15 mouse cellular contexts compared by ENCODE assay signal in genomic region chr9:46841571-46841970, GRCm38 (mm10).
"Had no signal": no experiment of that assay in that cellular context is flagged by ENCODE, and none has a peak within 500 bp of the region (broad histone marks: within the 10 kb centered on the region; RNA-seq: fewer than 3 reads in every experiment).

No protein-coding gene starts in this region.

- H3K27ac ChIP-seq: neural tube, embryonic 13.5 days; stomach, embryonic 15.5 days; stomach, postnatal 0 days had no signal

- DNase-seq: retina, postnatal 1 day; right cerebral cortex, adult 18-20 months; right cerebral cortex, postnatal 14 days; right cerebral cortex, postnatal 25 days; right cerebral cortex, postnatal 4 days; spleen, adult 18-20 months; thymus, adult 18-20 months; thymus, adult 2 months; thymus, postnatal 14 days; thymus, postnatal 25 days; thymus, postnatal 36 days; thymus, postnatal 4 days had no signal

- H3K4me3 ChIP-seq: neural tube, embryonic 13.5 days; stomach, embryonic 15.5 days had no signal

- H3K36me3 ChIP-seq: neural tube, embryonic 13.5 days; stomach, embryonic 15.5 days had no signal

- H3K9me3 ChIP-seq: neural tube, embryonic 13.5 days; stomach, embryonic 15.5 days had no signal

- H3K4me2 ChIP-seq: neural tube, embryonic 13.5 days; stomach, embryonic 15.5 days had no signal

- H3K27me3 ChIP-seq: neural tube, embryonic 13.5 days; stomach, embryonic 15.5 days had no signal

- H3K4me1 ChIP-seq: stomach, embryonic 15.5 days had no signal

- H3K9ac ChIP-seq: neural tube, embryonic 13.5 days; stomach, embryonic 15.5 days had no signal
